Mouse (Mus musculus) erythroid progenitor cell, adult 5-6 weeks (primary cell): ENCODE results near the gene Eif3l. TPM values are rescaled to one million over a fixed set of nuclear protein-coding genes. Genes with fewer than 3 reads are reported as not detected.

Experiments
- ATAC-seq: replicated peaks from 2 replicates; pipeline ENCODE4 v1.8.0; 2016; ENCODE audit warnings: moderate number of reproducible peaks, mild to moderate bottlenecking, moderate TSS enrichment, inconsistent platforms; ENCODE audit not compliant: poor library complexity, low FRiP score, severe bottlenecking
- total RNA-seq, 2 experiments: library from RNA; stranded (forward) in 1 of 2; stranded (reverse) in 1 of 2; fragments of 150-400 nt in 1 of 2; fragments of 186-747, 209-891 nt in 1 of 2; gene quantifications; 2 replicates each; pipeline versions ENCODE4 v1.2.3 to v1.2.4; 2015 to 2017; ENCODE audit warnings: low replicate concordance in 2 of 2

Gene Eif3l
- total RNA-seq, 2 experiments from 2014 or later: 47.9 to 69.2 TPM

DNA sequence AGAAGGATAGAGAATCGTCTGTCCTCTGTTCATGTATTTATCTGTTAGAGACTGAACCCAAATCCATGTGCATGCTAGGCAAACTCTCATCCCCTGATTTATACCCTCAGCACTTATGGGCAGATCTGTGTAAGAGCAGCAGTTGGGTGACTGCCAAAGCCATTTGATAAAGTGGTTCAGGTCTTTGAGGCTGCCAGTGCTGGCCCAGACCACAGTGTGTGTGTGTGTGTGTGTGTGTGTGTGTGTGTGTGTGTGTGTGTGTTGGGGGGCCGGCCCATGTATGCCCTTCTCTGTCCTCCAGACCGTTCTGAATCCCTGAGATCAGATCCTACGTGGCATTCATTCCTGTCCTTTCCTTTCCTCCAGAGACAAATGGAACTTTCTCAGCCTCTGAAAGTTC is 36.8 kb downstream of the Eif3l start:
- ATAC-seq: no peak

- ATAC-seq: no peak
These were observed 40.3 kb downstream of the Eif3l start for GRCm38 (mm10) chr15:79115276-79115675.

GRCm38 (mm10) chr15:79119491-79119890 is 44.5 kb downstream of the Eif3l start:
- no peak for ATAC-seq

- ATAC-seq: no peak
These were observed 47.1 kb downstream of the Eif3l start for GRCm38 (mm10) chr15:79122119-79122518.

DNA sequence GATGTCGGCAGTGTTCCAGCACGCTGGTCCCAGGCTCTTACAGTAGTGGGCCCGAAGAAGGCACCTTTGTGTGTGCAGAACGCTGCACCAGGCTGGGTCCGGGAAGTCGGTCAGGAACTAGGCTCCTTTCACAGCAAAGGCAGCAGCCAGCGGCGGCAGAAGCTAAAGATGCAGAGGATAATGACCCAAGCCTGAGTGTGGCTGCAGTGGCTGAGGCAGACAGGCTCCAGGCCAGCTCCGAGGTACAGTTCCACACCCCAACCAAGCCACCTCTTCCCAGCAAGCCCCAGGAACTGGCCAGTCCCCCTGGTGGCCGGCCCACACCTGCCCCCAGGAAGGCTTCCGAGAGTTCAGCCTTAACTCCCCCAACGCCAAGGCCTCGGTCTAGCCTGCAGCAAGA is 47.6 kb downstream of the Eif3l start:
- ATAC-seq: no peak

- no peak for ATAC-seq
These were observed 48.8 kb downstream of the Eif3l start for GRCm38 (mm10) chr15:79123751-79124150.

DNA sequence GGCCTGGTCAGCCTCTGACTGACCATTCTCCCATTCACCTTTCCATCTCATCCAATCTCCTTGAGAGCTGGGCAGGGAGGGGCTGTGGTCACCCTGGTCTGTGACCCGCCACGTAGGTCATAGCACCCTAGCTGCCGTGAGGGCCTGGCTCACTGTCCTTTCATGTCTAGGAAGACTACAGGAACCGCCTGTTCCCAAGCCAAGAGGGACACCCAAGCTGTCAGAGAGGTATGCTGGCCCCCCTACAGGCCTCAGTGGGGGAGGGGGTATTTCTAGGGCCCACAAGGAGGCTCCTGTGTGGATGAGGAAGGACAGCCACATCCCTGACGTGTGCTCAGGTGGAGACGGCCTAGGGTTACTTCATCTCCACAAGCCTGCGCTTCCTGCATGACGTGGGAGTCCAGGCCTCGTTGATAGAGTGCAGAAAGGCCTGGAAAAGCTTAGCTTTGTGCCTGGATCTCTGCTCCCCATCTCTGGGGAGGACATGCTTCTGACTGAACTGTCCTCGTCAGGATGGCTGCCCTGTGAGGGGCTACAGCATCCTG is 49.4 kb downstream of the Eif3l start:
- no peak for ATAC-seq

GRCm38 (mm10) chr15:79126217-79126932 is 51.4 kb downstream of the Eif3l start:
- 0 out of 2 replicates have a peak, but pooled peaks have one; percentile 33 for ATAC-seq

GRCm38 (mm10) chr15:79127101-79127500 is 52.1 kb downstream of the Eif3l start:
- no peak for ATAC-seq

GRCm38 (mm10) chr15:79128208-79128607 is 53.2 kb downstream of the Eif3l start:
- ATAC-seq: no peak

GRCm38 (mm10) chr15:79129311-79129710 is 54.3 kb downstream of the Eif3l start:
- no peak for ATAC-seq

- no peak for ATAC-seq
These were observed 55.8 kb downstream of the Eif3l start for GRCm38 (mm10) chr15:79130782-79131181.

- no peak for ATAC-seq
These were observed 56.5 kb downstream of the Eif3l start for GRCm38 (mm10) chr15:79131442-79131841.

GRCm38 (mm10) chr15:79133191-79133661 is 58.2 kb downstream of the Eif3l start:
- ATAC-seq: no peak

DNA sequence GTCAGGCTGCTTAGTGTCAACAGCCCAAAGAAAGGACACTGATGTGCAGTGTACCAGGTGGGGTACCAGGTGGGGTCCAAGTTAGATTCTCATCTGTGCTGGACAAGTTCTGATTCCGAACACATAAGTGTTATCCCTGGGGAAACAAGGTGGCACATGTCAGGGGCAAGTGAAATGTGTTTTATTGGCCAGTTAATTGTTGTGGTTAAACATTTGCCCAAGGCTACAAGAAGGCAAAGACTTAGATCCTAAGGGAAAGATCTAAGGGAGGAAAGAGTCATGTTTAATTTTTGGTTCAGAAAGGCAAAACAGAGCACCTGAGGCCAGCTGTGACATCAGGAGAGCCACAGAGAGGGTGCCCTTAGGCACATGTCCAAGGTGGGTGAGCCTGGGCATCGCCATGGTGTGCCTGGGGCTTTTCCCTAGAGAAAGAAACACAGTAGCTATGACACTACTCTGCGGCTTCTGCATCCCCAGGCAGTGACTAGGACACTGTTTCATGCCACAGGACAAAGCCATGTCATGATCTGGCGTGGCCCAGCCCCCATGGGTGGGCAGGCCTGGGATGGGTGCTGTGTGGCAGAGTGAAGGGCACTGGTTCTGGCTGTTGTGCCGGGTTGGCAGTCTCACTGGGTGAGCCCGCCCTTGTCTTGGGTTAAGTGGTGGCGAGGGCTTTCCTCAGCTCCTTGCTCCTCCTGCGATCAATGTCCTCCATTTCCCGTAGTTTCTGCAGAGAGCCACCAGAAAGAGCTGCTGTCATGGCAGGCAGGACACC is 59.7 kb downstream of the Eif3l start:
- no peak for ATAC-seq

- ATAC-seq: no peak
These were observed 60.4 kb downstream of the Eif3l start for GRCm38 (mm10) chr15:79135332-79135731.

GRCm38 (mm10) chr15:79135783-79136575 is 61.0 kb downstream of the Eif3l start:
- no peak for ATAC-seq

DNA sequence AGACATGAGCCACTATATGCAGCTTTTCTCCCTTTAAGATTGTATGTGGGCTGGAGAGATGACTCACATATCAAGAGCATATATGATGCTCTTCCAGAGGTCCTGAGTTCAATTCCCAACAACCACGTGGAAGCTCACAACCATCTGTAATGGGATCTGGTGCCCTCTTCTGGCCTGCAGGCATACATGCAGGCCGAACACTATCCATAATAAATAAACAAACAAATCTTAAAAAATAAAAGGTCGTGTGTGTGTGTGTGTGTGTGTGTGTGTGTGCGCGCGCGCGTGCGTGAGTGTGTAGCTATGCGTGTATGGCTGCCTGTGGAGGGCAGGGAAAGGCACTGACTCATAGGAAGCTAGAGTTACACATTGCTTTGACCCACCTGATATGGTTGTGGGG is 64.7 kb downstream of the Eif3l start:
- ATAC-seq: no peak

DNA sequence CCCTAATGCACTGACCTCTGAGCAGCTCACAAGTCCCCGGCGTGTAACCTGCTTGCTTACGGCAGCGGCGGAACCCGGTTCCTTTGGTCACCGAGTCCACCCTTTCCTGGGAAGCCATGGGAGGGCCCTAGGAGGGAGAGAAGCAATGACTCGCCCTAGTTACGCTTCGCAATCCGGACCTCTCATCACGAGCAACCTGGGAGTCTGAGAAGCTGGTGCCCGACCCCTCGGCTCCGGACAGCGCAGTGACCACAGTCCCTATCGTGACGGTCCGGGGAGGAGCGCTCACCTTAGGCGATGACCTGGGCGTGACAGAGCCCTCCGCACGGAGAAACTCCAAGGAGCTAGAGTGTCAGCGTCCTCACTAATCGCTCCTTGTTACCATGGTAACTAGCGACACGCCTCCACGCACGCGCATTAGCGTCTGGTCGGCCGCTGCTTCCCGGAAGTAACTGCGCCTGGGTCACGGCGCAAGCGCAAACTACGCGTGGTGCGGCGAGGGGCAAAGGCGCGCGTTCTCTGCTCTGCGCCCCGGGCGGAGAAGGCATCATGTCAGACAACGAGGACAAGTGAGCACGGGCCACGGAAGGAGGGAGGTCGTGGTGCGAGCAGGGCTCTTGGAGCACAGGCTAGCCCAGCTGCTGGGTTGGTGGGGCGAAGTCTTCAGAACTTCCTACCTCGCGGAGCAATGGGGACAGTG is 66.0 kb downstream of the Eif3l start, which contains the start of the genes Polr2f and 1700088E04Rik:
Gene Polr2f (plus strand): TSS at position 144 of the 700 bp plus-strand sequence.
Gene 1700088E04Rik (minus strand): TSS at position 388 of the 700 bp plus-strand sequence.
- peak; percentile 98 for ATAC-seq
